Mouse (Mus musculus): ENCODE measurements at regions not wholly inside any gene's neighbourhood (a gene's known extent, or its start where the extent isn't known, plus 50 kb on each side); places are given as distances from the start of the nearest gene placed in this dataset.

- no peak for ATAC-seq
- no peak for DNase-seq (ENCODE audit: low spot score)
- Histone ChIP-seq H3K27ac (no peak overlapping the region), H3K36me3 (ENCODE audit: insufficient read depth, low read length) (no peaks in the 10 kb centered on the region), H3K4me2 (ENCODE audit: low read depth, low read length) (no peak overlapping the region), H3K9me3 (ENCODE audit: low read length) (no peaks in the 10 kb centered on the region), H3K4me1 (ENCODE audit: insufficient read depth, low read length) (no peaks in the 10 kb centered on the region), H3K27me3 (ENCODE audit: insufficient read depth, low read length) (no peaks in the 10 kb centered on the region), H3K4me3 (ENCODE audit: low read length) (no peak overlapping the region), H3K9ac (replicated peaks; ENCODE audit: low read length) (no peak overlapping the region)
- no peak for TF ChIP-seq CTCF (IDR thresholded peaks at IDR 0.05; ENCODE audit: low read depth)
- 62% methylated on average over 3 of the region's 3 CpGs for WGBS
Observed at GRCm38 (mm10) chr1:190067181-190067580, 103.3 kb downstream of the Prox1 start.

DNA sequence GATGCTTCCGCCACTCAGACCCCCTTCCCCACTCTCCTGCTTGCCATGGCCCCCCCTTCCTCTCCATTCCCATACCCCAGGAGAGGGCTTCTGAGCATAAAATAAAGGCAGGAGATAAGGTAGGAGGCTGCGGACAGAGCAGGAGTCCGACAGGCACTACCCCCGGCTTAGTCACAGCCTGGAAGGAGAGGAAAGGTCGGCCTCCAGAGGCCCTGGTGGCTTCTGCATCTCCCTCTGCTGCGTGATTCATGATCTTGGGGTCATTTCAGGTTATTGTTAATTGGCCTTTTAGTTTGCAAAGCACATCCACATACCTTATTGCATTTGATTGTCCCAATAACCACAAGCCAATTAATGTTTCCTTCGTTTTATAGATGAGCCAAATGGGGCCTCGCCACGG, 104.1 kb downstream of the Prox1 start:
- no peak overlapping the region for H3K4me2 ChIP-seq (ENCODE audit: low read depth, low read length)
- 75% methylated on average over 9 of the region's 9 CpGs for WGBS
- TF ChIP-seq CTCF (IDR thresholded peaks at IDR 0.05; ENCODE audit: low read depth), result no peak
- no peaks in the 10 kb centered on the region for H3K4me1 ChIP-seq (ENCODE audit: insufficient read depth, low read length)
- no peak overlapping the region for H3K4me3 ChIP-seq (ENCODE audit: low read length)
- H3K27ac ChIP-seq, result no peak overlapping the region
- no peak for ATAC-seq
- no peaks in the 10 kb centered on the region for H3K36me3 ChIP-seq (ENCODE audit: insufficient read depth, low read length)
- H3K9ac ChIP-seq (replicated peaks; ENCODE audit: low read length), result no peak overlapping the region
- no peaks in the 10 kb centered on the region for H3K27me3 ChIP-seq (ENCODE audit: insufficient read depth, low read length)
- no peaks in the 10 kb centered on the region for H3K9me3 ChIP-seq (ENCODE audit: low read length)
- no peak for DNase-seq (ENCODE audit: low spot score)

DNA sequence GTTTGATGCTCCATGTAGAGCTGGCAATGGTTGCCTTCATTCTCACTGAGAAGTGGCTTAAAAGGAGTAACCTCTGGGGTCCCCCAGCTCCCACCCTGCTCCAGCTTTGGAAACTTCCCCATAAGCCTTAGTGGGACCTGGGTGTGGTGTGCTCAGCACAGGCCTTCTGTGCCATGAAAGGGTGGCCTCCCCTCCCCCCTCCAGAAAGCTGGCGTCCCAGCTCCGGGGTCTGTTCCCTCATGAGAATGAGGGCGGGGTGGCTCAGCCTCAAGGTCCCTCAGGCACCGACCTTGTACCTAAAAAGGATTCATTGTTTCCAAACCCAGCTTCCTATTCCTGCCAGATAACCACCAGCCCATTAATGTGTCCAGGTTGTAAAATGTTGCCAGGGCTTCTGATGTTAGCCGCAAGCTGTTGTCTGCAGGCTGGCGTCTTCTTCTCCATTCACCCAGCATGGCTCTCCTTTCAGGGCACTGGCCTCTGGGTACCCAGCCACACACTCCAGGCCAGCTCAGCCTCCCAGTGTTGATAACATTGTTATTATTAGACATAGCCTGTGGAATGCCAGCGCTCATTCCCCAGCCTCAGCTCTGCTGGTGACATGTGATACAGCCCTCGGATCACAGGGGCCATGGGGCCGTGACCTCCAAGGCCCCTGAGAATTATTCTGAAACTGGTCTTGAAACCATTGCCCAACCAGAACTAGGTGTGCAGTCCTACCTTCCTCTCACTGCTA, 108.8 kb downstream of the Prox1 start:
- Histone ChIP-seq H3K4me1 (ENCODE audit: insufficient read depth, low read length) (no peaks in the 10 kb centered on the region), H3K9me3 (ENCODE audit: low read length) (no peaks in the 10 kb centered on the region), H3K4me3 (ENCODE audit: low read length) (no peak overlapping the region), H3K36me3 (ENCODE audit: insufficient read depth, low read length) (no peaks in the 10 kb centered on the region), H3K4me2 (ENCODE audit: low read depth, low read length) (no peak overlapping the region), H3K27me3 (ENCODE audit: insufficient read depth, low read length) (no peaks in the 10 kb centered on the region), H3K27ac (no peak overlapping the region), H3K9ac (replicated peaks; ENCODE audit: low read length) (no peak overlapping the region)
- no peak for DNase-seq (ENCODE audit: low spot score)
- ATAC-seq, result no peak
- WGBS, result 71% methylated on average over 9 of the region's 9 CpGs
- TF ChIP-seq CTCF (IDR thresholded peaks at IDR 0.05; ENCODE audit: low read depth), result no peak

DNA sequence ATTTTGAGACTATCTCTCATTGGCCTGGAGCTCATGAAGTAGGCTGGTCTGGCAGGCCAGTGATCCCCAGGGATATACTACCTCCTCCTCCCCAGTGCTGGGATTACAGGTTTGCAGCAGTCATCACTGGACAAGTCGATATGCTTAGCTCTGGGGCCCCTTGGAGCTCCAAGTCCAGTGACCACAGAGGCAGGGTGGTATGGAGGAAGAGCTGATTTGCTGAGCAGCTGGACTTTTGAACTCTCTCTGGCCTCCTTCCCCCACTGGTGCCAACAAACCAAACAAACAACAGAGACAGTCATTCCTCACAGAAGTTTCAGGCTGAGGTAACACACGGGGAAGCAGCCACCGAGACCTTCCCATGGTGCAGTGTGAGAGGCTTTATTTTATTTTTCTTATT, 111.5 kb downstream of the Prox1 start:
- H3K27ac ChIP-seq, result no peak overlapping the region
- ATAC-seq (no peak), DNase-seq (ENCODE audit: low spot score) (no peak)
- no peaks in the 10 kb centered on the region for H3K36me3 ChIP-seq (ENCODE audit: insufficient read depth, low read length)
- WGBS, result 66% methylated on average over 3 of the region's 3 CpGs
- H3K9ac ChIP-seq (replicated peaks; ENCODE audit: low read length), result no peak overlapping the region
- no peaks in the 10 kb centered on the region for H3K4me1 ChIP-seq (ENCODE audit: insufficient read depth, low read length)
- H3K9me3 ChIP-seq (ENCODE audit: low read length), result no peaks in the 10 kb centered on the region
- H3K4me3 ChIP-seq (ENCODE audit: low read length), result no peak overlapping the region
- TF ChIP-seq CTCF (IDR thresholded peaks at IDR 0.05; ENCODE audit: low read depth), result no peak
- H3K4me2 ChIP-seq (ENCODE audit: low read depth, low read length), result no peak overlapping the region
- H3K27me3 ChIP-seq (ENCODE audit: insufficient read depth, low read length), result no peaks in the 10 kb centered on the region

DNA sequence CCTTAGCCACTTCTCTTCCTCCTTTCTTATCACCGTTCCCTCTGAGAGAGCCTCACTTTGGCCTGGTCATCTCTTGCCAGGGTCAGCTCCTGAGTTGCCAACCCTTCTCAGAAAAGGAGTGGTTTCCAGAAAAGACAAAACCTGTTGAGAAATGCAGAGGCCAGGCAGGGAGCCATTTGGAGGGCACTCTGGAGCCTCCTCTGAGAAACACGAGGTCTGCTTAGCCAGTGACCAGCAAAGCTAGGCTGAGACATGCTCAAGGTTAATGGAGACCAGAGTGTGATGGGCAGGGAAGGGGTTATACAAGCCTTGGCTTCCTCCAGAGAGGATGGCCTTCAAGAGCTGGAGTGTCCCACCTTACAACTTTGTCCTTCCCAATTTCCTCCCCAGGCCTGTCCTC, 113.6 kb downstream of the Prox1 start:
- DNase-seq (ENCODE audit: low spot score) (no peak), ATAC-seq (no peak)
- 84% methylated on average over 2 of the region's 2 CpGs for WGBS
- no peak overlapping the region for H3K9ac ChIP-seq (replicated peaks; ENCODE audit: low read length)
- no peak overlapping the region for H3K4me3 ChIP-seq (ENCODE audit: low read length)
- no peaks in the 10 kb centered on the region for H3K9me3 ChIP-seq (ENCODE audit: low read length)
- H3K36me3 ChIP-seq (ENCODE audit: insufficient read depth, low read length), result no peaks in the 10 kb centered on the region
- no peaks in the 10 kb centered on the region for H3K4me1 ChIP-seq (ENCODE audit: insufficient read depth, low read length)
- H3K27me3 ChIP-seq (ENCODE audit: insufficient read depth, low read length), result no peaks in the 10 kb centered on the region
- H3K4me2 ChIP-seq (ENCODE audit: low read depth, low read length), result no peak overlapping the region
- no peak overlapping the region for H3K27ac ChIP-seq
- TF ChIP-seq CTCF (IDR thresholded peaks at IDR 0.05; ENCODE audit: low read depth), result no peak

GRCm38 (mm10) chr1:190051903-190052302, 118.6 kb downstream of the Prox1 start:
- H3K27me3 ChIP-seq (ENCODE audit: insufficient read depth, low read length), result no peaks in the 10 kb centered on the region
- WGBS, result 94% methylated on average over 2 of the region's 2 CpGs
- TF ChIP-seq CTCF (IDR thresholded peaks at IDR 0.05; ENCODE audit: low read depth), result no peak

DNA sequence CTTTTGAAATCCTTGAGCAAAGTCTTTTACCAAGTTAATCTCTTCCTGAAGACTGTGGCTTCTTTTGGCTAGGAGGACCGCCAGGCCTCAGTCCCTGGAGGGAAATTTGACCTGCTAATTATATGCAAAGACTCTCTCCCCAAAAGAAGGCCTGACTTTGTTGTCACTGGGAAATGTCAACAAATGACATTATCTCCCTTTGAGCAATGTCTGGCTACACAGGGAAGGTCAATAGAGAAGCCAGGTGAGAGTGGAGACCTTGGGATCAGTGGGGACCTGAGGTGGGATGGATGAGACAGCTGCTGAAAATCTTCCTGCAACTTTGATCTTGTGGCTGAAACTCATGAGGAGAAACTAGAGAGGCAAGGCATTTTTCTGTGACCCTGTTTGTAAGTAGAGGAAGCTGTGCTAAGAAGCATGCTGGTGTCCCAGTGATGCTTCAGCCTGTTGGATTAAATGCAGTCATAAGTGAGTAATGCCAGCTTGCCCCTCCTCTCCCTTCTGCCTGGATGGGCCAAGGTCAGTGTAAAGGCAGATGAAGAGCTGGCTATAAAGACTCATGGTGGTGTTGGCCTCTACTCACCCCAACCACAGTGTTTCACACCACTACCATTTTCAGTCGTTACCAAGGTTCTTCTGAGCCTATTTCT, 121.9 kb downstream of the Prox1 start:
- H3K4me2 ChIP-seq (ENCODE audit: low read depth, low read length), result no peak overlapping the region
- H3K4me3 ChIP-seq (ENCODE audit: low read length), result no peak overlapping the region
- H3K27me3 ChIP-seq (ENCODE audit: insufficient read depth, low read length), result no peaks in the 10 kb centered on the region
- no peaks in the 10 kb centered on the region for H3K36me3 ChIP-seq (ENCODE audit: insufficient read depth, low read length)
- no peak for DNase-seq (ENCODE audit: low spot score)
- H3K9me3 ChIP-seq (ENCODE audit: low read length), result peaks cover 5% of the 10 kb centered on the region; the same call in 1 of the 2 replicates
- 79% methylated on average over 2 of the region's 2 CpGs for WGBS
- no peak overlapping the region for H3K9ac ChIP-seq (replicated peaks; ENCODE audit: low read length)
- no peak overlapping the region for H3K27ac ChIP-seq
- TF ChIP-seq CTCF (IDR thresholded peaks at IDR 0.05; ENCODE audit: low read depth), result no peak
- no peaks in the 10 kb centered on the region for H3K4me1 ChIP-seq (ENCODE audit: insufficient read depth, low read length)
- ATAC-seq, result no peak

More at GRCm38 (mm10) chr1:190051903-190052302, 118.6 kb downstream of the Prox1 start:
- Histone ChIP-seq H3K9me3 (ENCODE audit: low read length) (peaks cover 5% of the 10 kb centered on the region; the same call in 1 of the 2 replicates), H3K36me3 (ENCODE audit: insufficient read depth, low read length) (no peaks in the 10 kb centered on the region), H3K4me2 (ENCODE audit: low read depth, low read length) (no peak overlapping the region), H3K9ac (replicated peaks; ENCODE audit: low read length) (no peak overlapping the region), H3K4me3 (ENCODE audit: low read length) (no peak overlapping the region), H3K27ac (no peak overlapping the region), H3K4me1 (ENCODE audit: insufficient read depth, low read length) (no peaks in the 10 kb centered on the region)
- DNase-seq (ENCODE audit: low spot score) (no peak), ATAC-seq (no peak)

All from hindbrain, postnatal 0 days (tissue).